Mouse (Mus musculus): ENCODE measurements at regions not wholly inside any gene's neighbourhood (a gene's known extent, or its start where the extent isn't known, plus 50 kb on each side); places are given as distances from the start of the nearest gene placed in this dataset.

GRCm38 (mm10) chr13:70989999-70990645 is 148.5 kb upstream of the Adamts16 start:
- TF ChIP-seq POLR2A (IDR thresholded peaks at IDR 0.05; ENCODE audit: borderline replicate concordance, extremely low read depth, insufficient read depth, insufficient read length, poor library complexity, severe bottlenecking) (no peak), CTCF (IDR thresholded peaks at IDR 0.05; ENCODE audit: borderline replicate concordance, extremely low read depth, insufficient read depth, insufficient read length) (no peak)
- DNase-seq (ENCODE audit: low read depth), result no peak

- peak; percentile 61 for DNase-seq (ENCODE audit: low read depth)
Measured at GRCm38 (mm10) chr13:70979344-70979743, 137.7 kb upstream of the Adamts16 start.

DNA sequence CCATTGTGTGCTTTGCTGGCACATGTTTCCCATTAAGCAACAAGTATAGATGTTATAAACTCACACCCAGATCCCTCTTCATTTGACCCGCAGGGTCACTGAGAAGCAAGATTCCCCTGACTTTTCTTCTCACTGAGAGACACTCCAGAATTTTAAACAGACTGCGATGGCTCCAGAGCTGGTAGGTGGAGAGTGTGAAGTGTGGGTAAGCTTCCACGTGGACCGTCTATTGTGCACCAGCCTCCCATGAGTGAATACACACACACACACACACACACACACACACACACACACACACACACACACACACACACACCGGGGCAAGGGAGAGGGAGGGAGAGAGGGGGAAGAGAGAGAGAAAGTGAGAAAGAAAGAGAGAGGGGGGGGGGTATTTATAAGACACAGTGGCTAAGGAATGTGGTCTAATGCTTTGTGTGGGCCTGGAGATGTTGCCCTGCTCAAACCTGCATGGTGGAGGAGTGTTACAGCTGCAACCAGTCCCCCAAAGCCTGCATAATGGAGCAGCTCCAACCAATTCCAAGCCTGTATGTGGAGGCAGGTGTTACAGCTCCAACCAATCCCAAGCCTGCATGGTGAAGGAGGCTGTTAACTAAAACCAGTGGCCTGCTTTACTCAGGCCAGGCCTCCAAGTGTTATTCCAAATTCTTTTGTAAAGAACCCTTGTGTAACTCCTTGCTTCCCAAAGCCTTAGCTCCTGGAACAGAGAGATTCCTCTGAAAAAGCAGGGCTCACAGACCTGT is 137.1 kb upstream of the Adamts16 start:
- DNase-seq (ENCODE audit: low read depth), result peak; percentile 56
- TF ChIP-seq POLR2A (IDR thresholded peaks at IDR 0.05; ENCODE audit: borderline replicate concordance, extremely low read depth, insufficient read depth, insufficient read length, poor library complexity, severe bottlenecking) (no peak), CTCF (IDR thresholded peaks at IDR 0.05; ENCODE audit: borderline replicate concordance, extremely low read depth, insufficient read depth, insufficient read length) (no peak)

More at GRCm38 (mm10) chr13:70979344-70979743, 137.7 kb upstream of the Adamts16 start:
- TF ChIP-seq CTCF (IDR thresholded peaks at IDR 0.05; ENCODE audit: borderline replicate concordance, extremely low read depth, insufficient read depth, insufficient read length) (no peak), POLR2A (IDR thresholded peaks at IDR 0.05; ENCODE audit: borderline replicate concordance, extremely low read depth, insufficient read depth, insufficient read length, poor library complexity, severe bottlenecking) (no peak)

- no peak for DNase-seq (ENCODE audit: low read depth)
- no peak for TF ChIP-seq POLR2A (IDR thresholded peaks at IDR 0.05; ENCODE audit: borderline replicate concordance, extremely low read depth, insufficient read depth, insufficient read length, poor library complexity, severe bottlenecking)
- no peak for TF ChIP-seq CTCF (IDR thresholded peaks at IDR 0.05; ENCODE audit: borderline replicate concordance, extremely low read depth, insufficient read depth, insufficient read length)
Measured at GRCm38 (mm10) chr13:70969596-70969995, 128.0 kb upstream of the Adamts16 start.

GRCm38 (mm10) chr13:70967781-70968180 is 126.2 kb upstream of the Adamts16 start:
- DNase-seq (ENCODE audit: low read depth), result no peak
- no peak for TF ChIP-seq POLR2A (IDR thresholded peaks at IDR 0.05; ENCODE audit: borderline replicate concordance, extremely low read depth, insufficient read depth, insufficient read length, poor library complexity, severe bottlenecking)
- TF ChIP-seq CTCF (IDR thresholded peaks at IDR 0.05; ENCODE audit: borderline replicate concordance, extremely low read depth, insufficient read depth, insufficient read length), result no peak

DNA sequence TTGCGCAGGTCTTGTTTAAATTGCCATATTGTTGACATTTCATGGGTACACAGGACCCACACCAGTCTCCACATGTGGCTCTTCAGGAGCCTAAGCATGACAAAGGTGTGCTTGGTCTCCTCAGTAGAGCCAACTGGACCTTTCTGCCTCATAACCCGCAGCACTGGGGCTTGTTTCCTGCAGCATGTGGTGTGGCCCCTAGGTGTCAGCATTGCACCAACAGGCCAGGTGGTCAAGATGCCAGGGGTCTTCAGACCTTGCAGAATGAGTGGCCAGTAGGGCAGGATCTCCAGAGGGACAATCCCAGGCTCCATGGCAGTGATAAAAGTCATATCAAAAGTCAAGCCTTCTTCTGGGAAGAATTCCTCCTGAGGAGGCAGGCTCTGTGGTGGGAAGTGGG is 121.8 kb upstream of the Adamts16 start:
- DNase-seq (ENCODE audit: low read depth), result no peak
- TF ChIP-seq POLR2A (IDR thresholded peaks at IDR 0.05; ENCODE audit: borderline replicate concordance, extremely low read depth, insufficient read depth, insufficient read length, poor library complexity, severe bottlenecking), result no peak
- TF ChIP-seq CTCF (IDR thresholded peaks at IDR 0.05; ENCODE audit: borderline replicate concordance, extremely low read depth, insufficient read depth, insufficient read length), result peak; percentile 53

DNA sequence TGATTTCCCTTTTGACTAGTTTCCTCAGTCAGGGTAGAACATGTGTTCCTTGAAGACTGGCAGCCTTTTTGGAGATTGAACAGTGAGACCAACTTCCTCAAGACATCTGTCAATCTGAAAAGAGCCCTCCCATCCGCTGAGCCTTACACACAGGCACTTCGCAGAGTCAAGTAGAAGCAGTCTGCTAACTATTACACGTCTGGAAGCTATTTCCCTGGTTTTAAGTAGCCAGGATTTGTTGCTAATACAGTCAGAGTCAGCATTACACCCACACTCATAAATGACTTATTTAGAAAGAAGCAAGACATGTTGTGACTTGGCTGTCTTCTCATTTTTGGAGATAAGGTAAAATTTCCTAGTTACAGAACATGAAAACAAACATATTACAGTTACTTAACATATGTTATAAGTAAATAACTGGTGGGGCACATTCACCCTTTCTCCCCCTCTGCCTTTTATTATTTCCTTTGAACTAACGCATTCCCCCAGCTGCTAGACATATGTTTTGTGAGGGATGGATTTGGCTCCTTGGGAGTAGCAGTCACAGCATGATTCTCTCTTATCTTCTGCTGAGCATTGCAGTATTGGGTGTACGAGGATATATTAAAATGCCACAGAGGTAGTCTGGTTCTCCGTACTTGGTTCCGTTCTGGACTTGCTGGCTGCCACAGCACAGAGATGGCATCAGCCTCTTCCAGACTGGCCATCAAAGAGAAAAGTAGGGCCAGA is 92.9 kb upstream of the Adamts16 start:
- TF ChIP-seq CTCF (IDR thresholded peaks at IDR 0.05; ENCODE audit: borderline replicate concordance, extremely low read depth, insufficient read depth, insufficient read length), result no peak
- TF ChIP-seq POLR2A (IDR thresholded peaks at IDR 0.05; ENCODE audit: borderline replicate concordance, extremely low read depth, insufficient read depth, insufficient read length, poor library complexity, severe bottlenecking), result no peak
- DNase-seq (ENCODE audit: low read depth), result no peak

DNA sequence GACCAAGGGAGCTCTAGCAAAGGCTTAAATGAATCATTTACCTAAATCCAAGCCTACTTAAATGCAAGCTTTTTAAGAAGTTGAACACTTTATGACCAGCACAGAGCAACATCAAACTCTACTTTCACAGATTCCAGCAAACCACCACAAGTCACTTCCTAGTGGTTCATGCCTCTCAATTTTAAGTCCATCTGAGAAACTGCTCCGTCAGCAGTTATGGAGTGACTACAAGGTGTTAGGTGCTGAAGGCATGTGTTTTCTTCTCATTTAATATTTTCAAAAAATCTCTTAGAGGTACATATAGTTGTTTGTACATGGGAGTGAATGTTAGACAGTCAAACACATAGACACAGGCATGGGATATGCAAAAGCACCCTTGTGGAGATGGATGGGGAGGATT is 72.2 kb upstream of the Adamts16 start:
- no peak for DNase-seq (ENCODE audit: low read depth)
- TF ChIP-seq POLR2A (IDR thresholded peaks at IDR 0.05; ENCODE audit: borderline replicate concordance, extremely low read depth, insufficient read depth, insufficient read length, poor library complexity, severe bottlenecking), result no peak
- TF ChIP-seq CTCF (IDR thresholded peaks at IDR 0.05; ENCODE audit: borderline replicate concordance, extremely low read depth, insufficient read depth, insufficient read length), result no peak

- peak; percentile 92 for DNase-seq (ENCODE audit: low read depth)
- TF ChIP-seq POLR2A (IDR thresholded peaks at IDR 0.05; ENCODE audit: borderline replicate concordance, extremely low read depth, insufficient read depth, insufficient read length, poor library complexity, severe bottlenecking), result no peak
- TF ChIP-seq CTCF (IDR thresholded peaks at IDR 0.05; ENCODE audit: borderline replicate concordance, extremely low read depth, insufficient read depth, insufficient read length), result no peak
Measured at GRCm38 (mm10) chr13:70910934-70911333, 69.3 kb upstream of the Adamts16 start.

DNA sequence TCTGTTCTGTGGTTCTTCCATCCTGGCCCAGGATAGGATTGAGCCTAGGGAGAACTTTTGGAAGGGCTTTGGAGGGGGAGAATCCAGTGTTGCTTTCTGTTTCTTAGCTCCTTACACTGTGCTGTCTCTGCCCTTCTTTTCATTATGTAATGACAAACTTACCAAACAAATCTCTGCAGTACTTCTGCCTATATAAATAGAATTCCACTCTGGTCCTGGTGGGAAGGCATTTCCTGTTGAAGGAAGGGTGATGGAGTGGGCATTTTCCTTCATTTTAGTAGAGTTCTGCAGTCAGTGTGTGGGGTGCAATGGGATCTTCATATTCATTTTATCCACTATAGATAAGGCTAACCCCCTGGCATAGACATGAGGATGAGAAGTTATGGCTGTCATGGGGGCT is 63.2 kb upstream of the Adamts16 start:
- no peak for TF ChIP-seq POLR2A (IDR thresholded peaks at IDR 0.05; ENCODE audit: borderline replicate concordance, extremely low read depth, insufficient read depth, insufficient read length, poor library complexity, severe bottlenecking)
- no peak for DNase-seq (ENCODE audit: low read depth)

DNA sequence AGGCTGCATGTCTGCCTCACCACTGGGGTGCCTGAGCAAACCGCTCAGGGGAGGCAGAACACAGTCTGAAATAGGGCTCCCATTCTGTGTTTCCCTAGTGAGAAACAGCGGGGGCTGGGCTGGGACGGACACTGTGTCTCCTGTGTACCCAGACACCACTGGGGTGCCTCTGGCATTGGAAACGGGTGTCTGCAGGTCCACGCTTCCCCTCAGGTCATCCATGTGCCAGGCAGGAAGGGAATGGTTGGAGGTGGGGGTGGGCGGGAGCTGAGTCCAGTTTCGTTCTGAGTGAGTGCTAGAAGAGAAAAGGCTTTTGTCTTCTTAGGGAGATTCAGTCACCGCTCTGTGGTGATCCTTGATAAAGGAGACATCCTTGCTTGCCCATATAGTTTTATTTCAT is 62.2 kb upstream of the Adamts16 start:
- no peak for DNase-seq (ENCODE audit: low read depth)
- TF ChIP-seq POLR2A (IDR thresholded peaks at IDR 0.05; ENCODE audit: borderline replicate concordance, extremely low read depth, insufficient read depth, insufficient read length, poor library complexity, severe bottlenecking) (no peak), CTCF (IDR thresholded peaks at IDR 0.05; ENCODE audit: borderline replicate concordance, extremely low read depth, insufficient read depth, insufficient read length) (no peak)
